Comparison of ENCODE assay signal across 18 mouse cellular contexts in the genomic region with DNA sequence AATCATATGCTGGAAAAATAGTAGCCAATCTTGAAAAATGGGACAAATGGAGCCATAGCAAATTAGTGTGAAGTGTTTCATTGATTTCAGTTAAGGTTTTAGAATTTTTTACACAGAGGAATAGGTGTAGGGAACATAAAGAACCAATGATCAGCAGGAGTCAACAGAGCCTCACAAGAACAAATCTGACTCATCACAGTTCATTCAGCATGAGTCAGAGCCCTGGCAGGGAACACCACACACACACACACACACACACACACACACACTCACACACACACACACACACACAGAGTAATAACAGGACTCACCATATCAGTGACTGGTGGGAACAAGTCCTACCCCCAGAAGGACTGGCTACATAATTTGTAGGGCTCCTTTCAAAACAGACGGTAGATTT.
DNase-seq lines count a peak whose midpoint lies in the region; ATAC-seq and TF ChIP-seq lines count a peak whose summit lies in the region.
"Had no signal": no experiment of that assay in that cellular context is flagged by ENCODE, and none has a peak within 500 bp of the region (broad histone marks: within the 10 kb centered on the region; RNA-seq: fewer than 3 reads in every experiment).

No protein-coding gene starts in this region.

- WGBS in heart, postnatal 0 days: 13% methylated on average over 1 of the region's 1 CpGs

- H3K9me3 ChIP-seq in heart, postnatal 0 days (replicated peaks; ENCODE audit: control insufficient read depth, low read length): no peaks in the 10 kb centered on the region
- H3K9me3 ChIP-seq: forebrain, embryonic 13.5 days had no signal

- H3K4me3 ChIP-seq in heart, postnatal 0 days (ENCODE audit: low read depth, low read length): no peak overlapping the region
- H3K4me3 ChIP-seq: forebrain, embryonic 13.5 days; gastrocnemius, adult 2 months had no signal

- TF ChIP-seq CTCF in heart, postnatal 0 days (IDR thresholded peaks at IDR 0.05; ENCODE audit: low read depth): no peak

- no peak for TF ChIP-seq EP300 in heart, postnatal 0 days (IDR thresholded peaks at IDR 0.05; ENCODE audit: low read depth)

- H3K36me3 ChIP-seq in heart, postnatal 0 days (replicated peaks; ENCODE audit: control insufficient read depth, insufficient read depth, low read length): no peaks in the 10 kb centered on the region

- peak; percentile 36; the same call in 1 of the 2 replicates for ATAC-seq in heart, postnatal 0 days (ENCODE audit: insufficient read depth, low read depth)
- ATAC-seq: forebrain, embryonic 13.5 days; hindbrain, embryonic 16.5 days; liver, postnatal 0 days; midbrain, embryonic 16.5 days had no signal

- DNase-seq in heart, postnatal 0 days (ENCODE audit: low spot score): no peak
- DNase-seq in heart, adult 18-20 months: no peak
- DNase-seq in urinary bladder, adult 18-20 months (ENCODE audit: low spot score in 2 of 2): peak; percentile 23 to 30
- no peak for DNase-seq in urinary bladder, adult 2 months (ENCODE audit: low spot score)
- peak; percentile 59 for DNase-seq in adrenal gland, postnatal 10 days
- peak; percentile 22 for DNase-seq in telencephalon, adult 2 months (ENCODE audit: low read depth, low spot score)
- DNase-seq in ovary, postnatal 10 days (ENCODE audit: low spot score): no peak
- DNase-seq in thymus, postnatal 14 days: no peak
- DNase-seq: cerebellum, adult 18-20 months; gastrocnemius, adult 2 months; kidney, adult 18-20 months; kidney, postnatal 25 days; liver, postnatal 0 days; lung, postnatal 36 days; thymus, adult 18-20 months had no signal

- no peak overlapping the region for H3K4me2 ChIP-seq in heart, postnatal 0 days (ENCODE audit: low read depth, low read length)
- H3K4me2 ChIP-seq: forebrain, embryonic 13.5 days had no signal

- no peak overlapping the region for H3K9ac ChIP-seq in heart, postnatal 0 days (replicated peaks; ENCODE audit: low read depth, low read length)
- H3K9ac ChIP-seq: forebrain, embryonic 13.5 days; liver, postnatal 0 days had no signal

- H3K27me3 ChIP-seq in heart, postnatal 0 days (ENCODE audit: control insufficient read depth, insufficient read depth, low read length): no peaks in the 10 kb centered on the region
- H3K27me3 ChIP-seq: forebrain, embryonic 13.5 days had no signal

- no peak overlapping the region for H3K27ac ChIP-seq in heart, postnatal 0 days (ENCODE audit: low read depth)
- H3K27ac ChIP-seq: forebrain, embryonic 13.5 days; gastrocnemius, adult 2 months had no signal

- H3K4me1 ChIP-seq in heart, postnatal 0 days (ENCODE audit: control insufficient read depth, insufficient read depth): no peaks in the 10 kb centered on the region
- H3K4me1 ChIP-seq: forebrain, embryonic 13.5 days had no signal

Comparison
In these comparisons a context has a peak if more than half of its experiments do, and no peak if none do; other contexts are left out.
1. DNase-seq: peak in urinary bladder, adult 18-20 months (2 of 2), adrenal gland, postnatal 10 days (single experiment) and telencephalon, adult 2 months (single experiment); none in heart, postnatal 0 days (single experiment), heart, adult 18-20 months (0 of 2), urinary bladder, adult 2 months (single experiment), ovary, postnatal 10 days (single experiment) and thymus, postnatal 14 days (single experiment).